Mouse (Mus musculus): Measurements from ENCODE around the gene Slc25a15. TPM values are rescaled to one million over a fixed set of nuclear protein-coding genes. Genes with fewer than 3 reads are reported as not detected.

The Slc25a15 gene
- polyA plus RNA-seq, 1 experiment from 2014 or later: 8.8 TPM

DNA sequence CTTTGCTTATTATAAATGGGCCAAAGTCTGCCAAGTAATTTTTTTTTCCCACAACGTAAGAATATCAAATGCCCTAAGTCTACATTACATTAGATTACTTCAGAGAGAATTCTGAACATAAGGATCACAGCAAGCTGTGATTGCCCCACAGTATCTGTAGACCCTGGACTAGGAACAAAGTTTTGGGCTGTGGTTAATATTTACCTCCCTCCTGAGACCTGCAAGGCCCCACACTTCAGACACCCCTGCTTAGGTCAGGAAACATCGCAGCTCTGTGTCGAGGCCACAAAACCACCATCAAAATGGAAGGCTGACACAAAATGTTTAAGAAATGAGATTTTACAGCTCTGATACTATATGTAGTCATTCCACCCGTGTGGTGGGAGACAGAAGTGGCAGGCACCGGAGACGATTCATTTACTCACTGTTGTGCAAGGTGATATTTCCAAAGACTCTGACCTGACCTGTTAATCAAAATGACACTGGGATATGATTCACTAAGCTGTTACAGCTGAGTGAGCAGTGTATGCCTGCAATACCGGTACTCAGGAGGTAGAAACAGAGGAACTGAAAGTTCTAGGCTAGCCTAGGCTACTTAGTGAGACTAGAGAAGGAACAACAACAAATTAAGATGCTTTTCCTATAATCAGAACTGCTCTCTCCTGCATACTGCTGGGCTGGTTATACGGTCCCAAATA lies 7.5 kb downstream of the Slc25a15 start:
- no peak for ATAC-seq (ENCODE audit: low FRiP score)
- H3K27ac ChIP-seq: no peak overlapping the region
- H3K4me1 ChIP-seq (replicated peaks): no peaks in the 10 kb centered on the region
- H3K27me3 ChIP-seq: no peaks in the 10 kb centered on the region
- peaks cover 38% of the 10 kb centered on the region for H3K36me3 ChIP-seq
- no peak overlapping the region for H3K9ac ChIP-seq
- no peak overlapping the region for H3K4me3 ChIP-seq
- WGBS: 92% methylated on average over 8 of the region's 8 CpGs
- no peaks in the 10 kb centered on the region for H3K9me3 ChIP-seq
- H3K4me2 ChIP-seq: no peak overlapping the region

GRCm38 (mm10) chr8:22389874-22390273 lies 8.5 kb downstream of the Slc25a15 start:
- 80% methylated on average over 10 of the region's 10 CpGs for WGBS
- H3K36me3 ChIP-seq: peaks cover 45% of the 10 kb centered on the region
- ATAC-seq (ENCODE audit: low FRiP score): no peak
- no peak overlapping the region for H3K27ac ChIP-seq
- H3K27me3 ChIP-seq: no peaks in the 10 kb centered on the region
- no peaks in the 10 kb centered on the region for H3K4me1 ChIP-seq (replicated peaks)
- no peaks in the 10 kb centered on the region for H3K9me3 ChIP-seq
- no peak overlapping the region for H3K4me2 ChIP-seq
- no peak overlapping the region for H3K4me3 ChIP-seq
- no peak overlapping the region for H3K9ac ChIP-seq

DNA sequence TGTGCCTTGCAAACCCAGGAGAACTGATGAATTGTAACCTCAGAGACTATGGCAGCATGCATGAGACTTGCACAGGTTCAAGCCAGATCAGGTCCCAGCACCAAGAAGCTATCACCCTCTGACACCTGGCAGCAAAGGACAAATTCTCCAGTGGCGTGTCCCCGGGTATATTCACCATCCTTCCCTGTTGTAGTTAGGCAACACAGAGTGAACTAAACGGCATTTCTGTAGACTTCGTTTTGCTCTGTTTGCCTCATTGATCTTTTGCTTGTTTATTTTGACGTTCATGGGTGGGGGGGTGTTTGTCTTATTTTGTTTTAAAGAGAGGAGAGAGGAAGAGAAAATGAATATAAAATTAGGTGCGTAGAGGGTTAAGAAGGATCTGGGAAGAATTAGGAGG lies 13.2 kb downstream of the Slc25a15 start:
- no peaks in the 10 kb centered on the region for H3K9me3 ChIP-seq
- WGBS: 93% methylated on average over 6 of the region's 6 CpGs
- no peak for ATAC-seq (ENCODE audit: low FRiP score)
- no peak overlapping the region for H3K27ac ChIP-seq
- H3K27me3 ChIP-seq: no peaks in the 10 kb centered on the region
- H3K9ac ChIP-seq: no peak overlapping the region
- H3K36me3 ChIP-seq: peaks cover 66% of the 10 kb centered on the region
- H3K4me3 ChIP-seq: no peak overlapping the region
- no peak overlapping the region for H3K4me2 ChIP-seq
- H3K4me1 ChIP-seq (replicated peaks): no peaks in the 10 kb centered on the region

- Histone ChIP-seq H3K9me3 (no peaks in the 10 kb centered on the region), H3K36me3 (peaks cover 44% of the 10 kb centered on the region), H3K9ac (no peak overlapping the region), H3K4me1 (replicated peaks) (no peaks in the 10 kb centered on the region), H3K27me3 (no peaks in the 10 kb centered on the region), H3K4me3 (no peak overlapping the region), H3K27ac (no peak overlapping the region), H3K4me2 (no peak overlapping the region)
- ATAC-seq (ENCODE audit: low FRiP score): no peak
- 88% methylated on average over 19 of the region's 19 CpGs for WGBS
Measured at GRCm38 (mm10) chr8:22382824-22383595, 15.4 kb downstream of the Slc25a15 start.

- Histone ChIP-seq H3K27ac (no peak overlapping the region), H3K4me3 (no peak overlapping the region), H3K9ac (no peak overlapping the region), H3K4me2 (no peak overlapping the region), H3K27me3 (no peaks in the 10 kb centered on the region), H3K9me3 (no peaks in the 10 kb centered on the region), H3K4me1 (replicated peaks) (no peaks in the 10 kb centered on the region), H3K36me3 (peaks cover 39% of the 10 kb centered on the region)
- 95% methylated on average over 11 of the region's 11 CpGs for WGBS
- no peak for ATAC-seq (ENCODE audit: low FRiP score)
Measured at GRCm38 (mm10) chr8:22380934-22381333, 17.5 kb downstream of the Slc25a15 start.

DNA sequence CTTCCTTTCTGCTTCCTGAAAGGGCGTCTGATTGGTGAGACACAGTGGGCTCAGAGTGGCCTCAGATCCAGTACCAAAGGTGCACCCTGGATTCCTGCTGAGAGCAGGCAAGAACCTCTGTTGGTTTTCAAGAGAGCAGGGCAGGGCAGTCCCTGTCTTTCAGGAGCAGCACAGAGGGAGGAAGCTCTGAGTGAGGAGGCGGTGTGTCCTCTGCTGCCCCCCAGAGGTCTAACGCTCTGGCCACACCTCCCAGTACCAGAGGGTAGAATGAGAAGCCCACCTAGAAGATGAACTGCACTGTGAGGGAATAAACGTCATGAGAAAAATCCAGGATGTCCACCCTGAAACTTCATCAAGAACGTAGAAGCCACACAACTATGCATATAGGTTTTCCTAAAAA lies 21.5 kb downstream of the Slc25a15 start:
- no peak overlapping the region for H3K27ac ChIP-seq
- no peaks in the 10 kb centered on the region for H3K4me1 ChIP-seq (replicated peaks)
- WGBS: 48% methylated on average over 5 of the region's 5 CpGs

GRCm38 (mm10) chr8:22376311-22376710 lies 22.1 kb downstream of the Slc25a15 start:
- Histone ChIP-seq H3K9ac (no peak overlapping the region), H3K4me2 (no peak overlapping the region), H3K9me3 (no peaks in the 10 kb centered on the region), H3K4me1 (replicated peaks) (no peaks in the 10 kb centered on the region), H3K27ac (no peak overlapping the region), H3K27me3 (no peaks in the 10 kb centered on the region), H3K36me3 (peaks cover 14% of the 10 kb centered on the region), H3K4me3 (no peak overlapping the region)
- ATAC-seq (ENCODE audit: low FRiP score): no peak
- 91% methylated on average over 5 of the region's 5 CpGs for WGBS

More for the DNA sequence above, 21.5 kb downstream of the Slc25a15 start:
- Histone ChIP-seq H3K36me3 (peaks cover 20% of the 10 kb centered on the region), H3K4me3 (no peak overlapping the region), H3K9me3 (no peaks in the 10 kb centered on the region), H3K9ac (no peak overlapping the region), H3K4me2 (no peak overlapping the region), H3K27me3 (no peaks in the 10 kb centered on the region)
- peak; percentile 83 for ATAC-seq (ENCODE audit: low FRiP score)

- Histone ChIP-seq H3K27ac (no peak overlapping the region), H3K4me3 (no peak overlapping the region), H3K4me1 (replicated peaks) (no peaks in the 10 kb centered on the region), H3K9ac (no peak overlapping the region), H3K27me3 (no peaks in the 10 kb centered on the region), H3K4me2 (no peak overlapping the region), H3K9me3 (no peaks in the 10 kb centered on the region), H3K36me3 (no peaks in the 10 kb centered on the region)
- WGBS: 93% methylated on average over 6 of the region's 6 CpGs
- no peak for ATAC-seq (ENCODE audit: low FRiP score)
Measured at GRCm38 (mm10) chr8:22359882-22360281, 38.5 kb downstream of the Slc25a15 start.

- Histone ChIP-seq H3K27me3 (no peaks in the 10 kb centered on the region), H3K4me1 (replicated peaks) (no peaks in the 10 kb centered on the region), H3K9ac (no peak overlapping the region), H3K27ac (no peak overlapping the region), H3K4me2 (no peak overlapping the region), H3K9me3 (no peaks in the 10 kb centered on the region), H3K4me3 (no peak overlapping the region), H3K36me3 (no peaks in the 10 kb centered on the region)
- 91% methylated on average over 6 of the region's 6 CpGs for WGBS
- ATAC-seq (ENCODE audit: low FRiP score): no peak
Measured at GRCm38 (mm10) chr8:22359359-22359758, 39.0 kb downstream of the Slc25a15 start.

DNA sequence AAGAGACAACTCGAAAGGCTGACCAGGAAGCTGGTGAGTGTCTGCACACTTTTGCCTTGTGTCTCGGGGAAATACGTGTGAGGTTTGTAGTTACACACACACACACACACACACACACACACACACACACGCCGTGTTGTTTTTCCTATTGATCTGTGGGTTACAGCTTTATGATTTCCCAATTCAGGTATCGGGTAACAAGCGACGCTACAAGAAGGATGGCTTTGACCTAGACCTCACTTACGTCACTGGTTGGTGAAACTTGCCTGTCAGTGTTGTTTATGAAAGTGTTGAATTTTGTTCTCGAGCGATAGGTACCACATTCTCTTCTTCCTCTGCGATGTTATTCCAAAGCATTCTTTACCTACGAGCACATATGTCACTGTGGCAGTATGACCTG lies 63.0 kb downstream of the Slc25a15 start:
- Histone ChIP-seq H3K4me3 (no peak overlapping the region), H3K27ac (no peak overlapping the region), H3K4me2 (no peak overlapping the region), H3K36me3 (no peaks in the 10 kb centered on the region), H3K4me1 (replicated peaks) (no peaks in the 10 kb centered on the region), H3K27me3 (no peaks in the 10 kb centered on the region), H3K9me3 (no peaks in the 10 kb centered on the region), H3K9ac (no peak overlapping the region)
- WGBS: 94% methylated on average over 13 of the region's 13 CpGs
- ATAC-seq (ENCODE audit: low FRiP score): no peak
